Mouse (Mus musculus): ENCODE data around the gene Asic5. TPM values are rescaled to one million over a fixed set of nuclear protein-coding genes. Genes with fewer than 3 reads are reported as not detected.

The Asic5 gene
- polyA plus RNA-seq, 1 experiment from 2014 or later: 1.3 TPM

DNA sequence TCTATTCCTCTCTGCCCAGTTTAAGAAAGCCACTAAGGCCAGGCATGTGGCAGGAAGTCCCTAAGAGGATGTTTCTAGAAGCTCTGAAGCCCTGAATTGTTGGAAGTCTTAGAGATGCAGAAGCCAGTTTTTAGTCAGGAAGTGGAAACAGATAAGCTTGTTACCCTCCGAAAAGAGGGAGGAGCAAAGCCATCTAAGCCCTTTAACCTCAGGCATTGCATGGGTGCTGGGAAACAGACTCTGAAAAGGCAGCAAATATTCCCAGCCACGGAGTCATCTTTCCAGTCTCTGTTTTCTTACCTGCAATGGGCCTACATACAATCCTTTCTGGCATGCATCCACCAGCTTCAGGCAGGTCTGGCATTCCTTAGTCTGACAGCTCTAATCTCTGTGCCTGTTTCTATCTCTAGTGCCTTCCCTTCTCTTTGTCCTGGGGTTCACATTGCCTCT, 7.6 kb downstream of the Asic5 start:
- TF ChIP-seq CTCF (IDR thresholded peaks at IDR 0.05; ENCODE audit: low read depth): no peak
- Histone ChIP-seq H3K36me3 (ENCODE audit: control insufficient read depth, insufficient read depth) (no peaks in the 10 kb centered on the region), H3K27me3 (replicated peaks; ENCODE audit: control insufficient read depth, insufficient read depth, low read length) (no peaks in the 10 kb centered on the region), H3K4me2 (replicated peaks; ENCODE audit: low read depth) (no peak overlapping the region), H3K27ac (ENCODE audit: low read depth, low read length) (no peak overlapping the region), H3K4me3 (ENCODE audit: low read depth, low read length) (no peak overlapping the region), H3K4me1 (replicated peaks; ENCODE audit: control insufficient read depth, insufficient read depth, low read length) (no peaks in the 10 kb centered on the region), H3K9ac (ENCODE audit: low read depth, low read length) (no peak overlapping the region), H3K9me3 (ENCODE audit: control insufficient read depth) (no peaks in the 10 kb centered on the region)
- 27% methylated on average over 2 of the region's 2 CpGs for WGBS
- ATAC-seq: no peak

DNA sequence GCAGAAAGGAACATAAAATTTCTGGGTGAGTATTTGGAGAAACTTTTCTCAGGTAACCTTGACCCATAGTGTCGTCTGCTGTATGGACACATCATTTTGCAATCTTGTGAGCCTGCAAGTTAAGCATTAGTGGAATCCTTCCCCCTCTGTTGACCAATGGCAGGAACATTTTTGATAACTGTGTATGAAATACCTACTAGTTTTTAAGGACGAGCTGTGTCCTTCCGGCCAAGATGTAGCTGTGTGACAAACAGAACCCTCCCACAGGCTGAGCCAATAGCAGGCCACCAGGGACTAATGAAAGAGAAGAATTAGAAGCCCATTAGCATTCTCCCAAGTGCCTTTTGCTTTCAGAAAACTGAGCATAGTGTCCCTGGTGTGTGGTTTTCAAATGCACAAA, 8.4 kb downstream of the Asic5 start:
- Histone ChIP-seq H3K27ac (ENCODE audit: low read depth, low read length) (no peak overlapping the region), H3K9ac (ENCODE audit: low read depth, low read length) (no peak overlapping the region), H3K4me3 (ENCODE audit: low read depth, low read length) (no peak overlapping the region), H3K36me3 (ENCODE audit: control insufficient read depth, insufficient read depth) (no peaks in the 10 kb centered on the region), H3K27me3 (replicated peaks; ENCODE audit: control insufficient read depth, insufficient read depth, low read length) (no peaks in the 10 kb centered on the region), H3K9me3 (ENCODE audit: control insufficient read depth) (no peaks in the 10 kb centered on the region), H3K4me2 (replicated peaks; ENCODE audit: low read depth) (no peak overlapping the region), H3K4me1 (replicated peaks; ENCODE audit: control insufficient read depth, insufficient read depth, low read length) (no peaks in the 10 kb centered on the region)
- ATAC-seq: no peak
- TF ChIP-seq CTCF (IDR thresholded peaks at IDR 0.05; ENCODE audit: low read depth): no peak
- WGBS: 58% methylated on average over 3 of the region's 3 CpGs

GRCm38 (mm10) chr3:81995371-81995770, 13.3 kb downstream of the Asic5 start:
- Histone ChIP-seq H3K27me3 (replicated peaks; ENCODE audit: control insufficient read depth, insufficient read depth, low read length) (no peaks in the 10 kb centered on the region), H3K4me1 (replicated peaks; ENCODE audit: control insufficient read depth, insufficient read depth, low read length) (no peaks in the 10 kb centered on the region), H3K9ac (ENCODE audit: low read depth, low read length) (no peak overlapping the region), H3K36me3 (ENCODE audit: control insufficient read depth, insufficient read depth) (no peaks in the 10 kb centered on the region), H3K9me3 (ENCODE audit: control insufficient read depth) (no peaks in the 10 kb centered on the region), H3K27ac (ENCODE audit: low read depth, low read length) (no peak overlapping the region), H3K4me2 (replicated peaks; ENCODE audit: low read depth) (no peak overlapping the region), H3K4me3 (ENCODE audit: low read depth, low read length) (no peak overlapping the region)
- TF ChIP-seq CTCF (IDR thresholded peaks at IDR 0.05; ENCODE audit: low read depth): no peak
- 33% methylated on average over 4 of the region's 4 CpGs for WGBS
- no peak for ATAC-seq

DNA sequence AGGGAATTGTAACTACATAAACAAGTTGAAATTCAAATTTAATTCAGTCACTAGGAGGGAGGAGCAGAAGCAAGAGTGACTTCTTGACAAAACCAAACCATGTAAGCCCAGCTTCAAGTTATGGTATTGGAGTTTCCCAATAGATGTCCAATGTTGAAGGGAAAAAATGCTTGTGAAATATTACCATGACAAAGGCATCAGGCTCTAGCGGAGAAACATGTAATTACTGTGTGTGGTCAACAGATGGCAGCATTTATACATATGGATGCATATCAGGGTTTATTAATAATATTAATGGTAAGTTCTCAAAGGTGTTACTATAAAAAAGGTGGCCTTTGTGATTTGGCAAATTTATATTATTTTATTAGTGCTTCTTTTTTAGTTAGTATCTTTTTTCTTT, 13.9 kb downstream of the Asic5 start:
- TF ChIP-seq CTCF (IDR thresholded peaks at IDR 0.05; ENCODE audit: low read depth): peak; percentile 77
- Histone ChIP-seq H3K9ac (ENCODE audit: low read depth, low read length) (no peak overlapping the region), H3K9me3 (ENCODE audit: control insufficient read depth) (no peaks in the 10 kb centered on the region), H3K27me3 (replicated peaks; ENCODE audit: control insufficient read depth, insufficient read depth, low read length) (no peaks in the 10 kb centered on the region), H3K36me3 (ENCODE audit: control insufficient read depth, insufficient read depth) (no peaks in the 10 kb centered on the region), H3K4me3 (ENCODE audit: low read depth, low read length) (no peak overlapping the region), H3K27ac (ENCODE audit: low read depth, low read length) (no peak overlapping the region), H3K4me1 (replicated peaks; ENCODE audit: control insufficient read depth, insufficient read depth, low read length) (no peaks in the 10 kb centered on the region), H3K4me2 (replicated peaks; ENCODE audit: low read depth) (no peak overlapping the region)
- no peak for ATAC-seq
- WGBS: 0% methylated on average over 1 of the region's 1 CpGs

DNA sequence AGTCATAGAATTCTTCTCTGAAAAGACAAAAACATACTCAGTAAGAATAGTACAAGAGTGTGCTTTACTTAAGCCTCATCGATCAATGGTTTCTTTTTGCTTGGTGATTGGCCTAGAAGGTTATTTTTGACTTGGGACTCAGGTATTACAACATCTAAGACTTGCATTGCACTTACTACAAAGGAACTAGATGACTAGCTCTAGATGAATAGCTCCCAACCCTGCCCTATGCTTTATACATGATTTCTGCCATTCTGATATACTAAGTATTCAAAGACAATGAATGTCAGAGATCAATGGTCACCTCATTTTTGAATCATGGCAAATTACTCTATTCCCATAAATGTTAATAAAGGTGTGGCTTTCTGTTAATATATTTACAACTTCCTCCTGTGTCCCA, 24.9 kb downstream of the Asic5 start:
- Histone ChIP-seq H3K36me3 (ENCODE audit: control insufficient read depth, insufficient read depth) (no peaks in the 10 kb centered on the region), H3K9ac (ENCODE audit: low read depth, low read length) (no peak overlapping the region), H3K4me2 (replicated peaks; ENCODE audit: low read depth) (no peak overlapping the region), H3K4me3 (ENCODE audit: low read depth, low read length) (no peak overlapping the region), H3K9me3 (ENCODE audit: control insufficient read depth) (no peaks in the 10 kb centered on the region), H3K27ac (ENCODE audit: low read depth, low read length) (no peak overlapping the region), H3K27me3 (replicated peaks; ENCODE audit: control insufficient read depth, insufficient read depth, low read length) (no peaks in the 10 kb centered on the region), H3K4me1 (replicated peaks; ENCODE audit: control insufficient read depth, insufficient read depth, low read length) (no peaks in the 10 kb centered on the region)
- no peak for ATAC-seq
- TF ChIP-seq CTCF (IDR thresholded peaks at IDR 0.05; ENCODE audit: low read depth): no peak
- 92% methylated on average over 1 of the region's 1 CpGs for WGBS

DNA sequence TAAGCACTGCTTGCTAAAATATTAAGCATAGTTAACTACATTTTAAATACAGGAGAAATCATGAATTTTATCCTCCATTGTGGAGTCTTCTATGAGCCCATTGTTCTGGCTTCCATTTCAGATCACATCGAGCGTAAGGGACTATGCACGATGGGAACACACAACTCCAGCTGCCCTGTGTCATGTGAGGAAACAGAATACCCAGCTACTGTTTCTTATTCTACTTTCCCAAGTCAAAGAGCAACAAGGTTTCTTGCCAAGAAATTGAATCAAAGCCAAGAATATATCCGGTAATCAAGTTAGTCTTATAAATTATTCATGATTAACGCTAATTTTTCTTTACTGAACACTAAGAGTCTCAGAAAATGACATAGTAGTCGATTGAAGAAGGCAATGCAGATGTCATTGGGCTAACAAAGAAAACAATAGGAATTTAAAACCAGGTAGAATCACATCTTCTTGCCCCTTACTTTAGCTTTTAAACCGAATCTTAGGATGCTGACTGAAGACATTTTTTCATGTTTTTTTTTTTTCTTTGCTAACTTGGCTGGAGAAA, 32.1 kb downstream of the Asic5 start:
- no peak for TF ChIP-seq CTCF (IDR thresholded peaks at IDR 0.05; ENCODE audit: low read depth)
- Histone ChIP-seq H3K4me1 (replicated peaks; ENCODE audit: control insufficient read depth, insufficient read depth, low read length) (no peaks in the 10 kb centered on the region), H3K9ac (ENCODE audit: low read depth, low read length) (no peak overlapping the region), H3K4me3 (ENCODE audit: low read depth, low read length) (no peak overlapping the region), H3K27me3 (replicated peaks; ENCODE audit: control insufficient read depth, insufficient read depth, low read length) (no peaks in the 10 kb centered on the region), H3K27ac (ENCODE audit: low read depth, low read length) (no peak overlapping the region), H3K36me3 (ENCODE audit: control insufficient read depth, insufficient read depth) (no peaks in the 10 kb centered on the region), H3K9me3 (ENCODE audit: control insufficient read depth) (no peaks in the 10 kb centered on the region), H3K4me2 (replicated peaks; ENCODE audit: low read depth) (no peak overlapping the region)
- ATAC-seq: no peak
- 70% methylated on average over 7 of the region's 7 CpGs for WGBS

DNA sequence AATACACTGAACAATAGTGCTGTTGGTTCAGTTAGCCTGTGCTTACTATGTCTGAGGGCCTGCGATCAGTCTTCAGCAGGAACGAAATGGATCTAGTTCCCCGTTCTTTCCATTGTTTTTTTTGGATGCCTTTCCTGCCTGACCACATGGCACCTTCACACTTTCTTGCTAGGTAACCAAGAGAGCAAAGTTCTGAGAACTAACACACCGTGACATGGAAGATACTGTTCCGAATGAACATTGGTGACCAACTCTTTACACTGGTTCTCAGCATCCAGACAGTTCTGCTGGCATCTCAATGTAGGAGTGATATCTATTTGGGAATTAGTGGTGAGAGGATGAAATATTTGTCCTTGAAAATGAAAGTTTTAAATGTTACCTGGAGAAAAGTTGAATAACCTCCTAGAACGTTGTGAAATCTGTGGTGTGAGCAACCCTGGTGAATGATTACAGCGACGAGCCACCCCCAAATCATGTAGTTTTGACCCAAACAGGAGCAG, 40.4 kb downstream of the Asic5 start:
- Histone ChIP-seq H3K36me3 (ENCODE audit: control insufficient read depth, insufficient read depth) (no peaks in the 10 kb centered on the region), H3K9ac (ENCODE audit: low read depth, low read length) (no peak overlapping the region), H3K9me3 (ENCODE audit: control insufficient read depth) (no peaks in the 10 kb centered on the region), H3K27me3 (replicated peaks; ENCODE audit: control insufficient read depth, insufficient read depth, low read length) (no peaks in the 10 kb centered on the region), H3K27ac (ENCODE audit: low read depth, low read length) (no peak overlapping the region), H3K4me3 (ENCODE audit: low read depth, low read length) (no peak overlapping the region), H3K4me2 (replicated peaks; ENCODE audit: low read depth) (no peak overlapping the region), H3K4me1 (replicated peaks; ENCODE audit: control insufficient read depth, insufficient read depth, low read length) (no peaks in the 10 kb centered on the region)
- WGBS: 87% methylated on average over 8 of the region's 8 CpGs
- TF ChIP-seq CTCF (IDR thresholded peaks at IDR 0.05; ENCODE audit: low read depth): no peak
- no peak for ATAC-seq
